Mouse (Mus musculus) heart, adult 9 months (tissue): ENCODE data around the gene Tmem170b.

ENCODE experiments used
- DNase-seq, 2 experiments: peaks; one replicate each; pipeline ENCODE4 v3.0.0; 2022; ENCODE audit warnings: low spot score in 2 of 2

Gene Tmem170b

DNA sequence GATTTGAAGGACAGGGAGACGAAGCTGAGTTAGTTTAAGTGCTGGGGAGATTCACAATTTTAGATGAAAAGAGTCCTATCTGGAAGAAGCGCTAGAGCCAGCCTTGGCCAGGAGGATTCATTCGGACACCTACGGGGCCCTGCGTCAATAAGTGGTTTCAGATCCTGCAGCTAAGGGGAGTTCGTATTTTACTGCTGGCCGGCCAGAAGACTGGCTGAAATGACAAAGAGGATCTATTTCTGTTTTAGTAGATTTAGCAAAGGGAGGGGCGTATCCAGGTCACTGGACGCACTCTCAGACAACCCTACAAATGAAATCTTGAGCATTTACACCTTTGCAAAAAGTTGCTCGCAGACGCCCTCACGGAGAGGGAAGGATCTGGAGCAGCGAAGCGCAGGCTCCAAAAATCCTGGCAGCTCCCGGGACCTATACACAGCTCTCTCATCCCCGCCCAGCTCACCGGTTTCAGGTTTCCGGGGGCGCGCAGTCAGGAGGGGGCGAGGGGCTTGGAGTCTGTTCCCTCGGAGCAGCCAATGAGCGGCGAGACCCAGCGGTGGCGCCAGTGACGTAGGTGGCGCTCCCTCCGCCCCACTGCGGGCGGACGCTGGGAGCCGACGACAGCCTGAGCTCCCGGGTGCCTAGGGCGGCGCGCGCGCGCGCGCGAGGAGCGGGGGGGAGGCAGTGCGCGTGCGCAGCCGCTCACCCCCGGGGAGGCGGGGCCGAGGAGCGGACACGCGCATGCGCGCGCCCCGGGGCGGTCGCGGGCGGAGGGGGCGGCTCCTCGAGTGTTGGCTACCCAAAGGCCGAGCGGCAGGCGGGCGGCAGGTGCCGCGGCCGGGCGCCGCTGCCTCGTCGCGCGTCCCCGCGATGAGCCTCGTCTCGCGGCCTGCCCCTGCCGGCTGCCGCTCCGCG lies at the start of gene Tmem170b:
Tmem170b (plus strand) TSS at position 809 of the 912 bp plus-strand sequence.
- DNase-seq: peak; percentile 97 to 98

DNA sequence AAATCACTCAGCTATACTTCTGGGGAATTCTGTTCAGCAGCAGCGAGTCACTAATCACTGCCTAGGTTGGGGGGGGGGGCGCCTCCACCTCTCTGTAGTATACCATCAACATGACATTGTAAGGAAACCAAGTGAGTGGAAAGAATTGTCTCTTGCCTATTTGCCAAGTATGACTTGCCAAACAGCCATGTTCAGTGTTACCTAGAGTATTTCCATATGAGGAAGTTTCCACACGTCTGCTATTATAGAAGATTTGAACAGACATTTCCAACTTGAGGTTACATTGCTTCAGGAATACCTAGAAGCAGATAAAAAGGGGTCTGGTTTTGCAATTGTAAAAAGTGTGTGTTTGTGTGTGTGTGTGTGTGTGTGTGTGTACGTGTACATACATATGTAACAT lies 44.7 kb upstream of the Tmem170b start:
- no peak for DNase-seq

DNA sequence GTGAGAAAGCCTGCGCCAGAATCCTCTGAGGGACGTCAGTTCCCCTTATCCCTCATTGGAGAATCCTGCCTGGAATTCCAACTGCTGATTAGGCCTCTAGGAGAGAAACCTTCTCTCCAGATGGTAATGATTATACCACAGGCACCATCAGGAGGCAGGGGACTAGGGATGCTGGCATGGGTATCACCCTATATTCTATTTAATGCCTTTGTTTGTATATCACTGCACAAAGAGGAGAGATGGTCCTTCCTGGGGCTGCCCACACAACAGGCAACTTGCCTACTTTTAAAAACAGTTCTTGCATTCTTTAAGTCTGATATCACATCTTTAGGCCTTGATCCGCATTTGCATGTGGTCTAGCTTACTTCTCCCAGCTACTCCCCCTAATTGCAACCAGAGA lies 37.3 kb upstream of the Tmem170b start:
- DNase-seq: no peak

DNA sequence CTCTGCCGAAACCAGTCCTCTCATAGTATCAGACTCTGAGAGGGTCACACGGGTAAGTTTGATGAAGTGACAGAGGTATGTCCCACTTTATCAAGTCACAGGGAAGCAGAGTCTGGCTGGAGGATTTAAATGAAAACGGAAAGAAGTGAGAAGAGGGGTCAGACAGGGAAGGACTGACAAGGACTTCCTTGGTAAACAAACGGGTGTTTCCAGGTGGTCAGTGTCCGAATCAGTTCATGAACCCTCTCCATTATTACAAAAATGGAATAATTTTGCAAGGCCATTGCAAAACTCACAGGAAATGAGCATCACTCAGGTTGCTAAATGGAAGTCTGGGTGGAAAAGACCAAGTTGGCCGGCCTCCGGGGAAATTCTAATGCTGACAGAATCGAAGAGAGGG lies 36.8 kb upstream of the Tmem170b start:
- DNase-seq: no peak

DNA sequence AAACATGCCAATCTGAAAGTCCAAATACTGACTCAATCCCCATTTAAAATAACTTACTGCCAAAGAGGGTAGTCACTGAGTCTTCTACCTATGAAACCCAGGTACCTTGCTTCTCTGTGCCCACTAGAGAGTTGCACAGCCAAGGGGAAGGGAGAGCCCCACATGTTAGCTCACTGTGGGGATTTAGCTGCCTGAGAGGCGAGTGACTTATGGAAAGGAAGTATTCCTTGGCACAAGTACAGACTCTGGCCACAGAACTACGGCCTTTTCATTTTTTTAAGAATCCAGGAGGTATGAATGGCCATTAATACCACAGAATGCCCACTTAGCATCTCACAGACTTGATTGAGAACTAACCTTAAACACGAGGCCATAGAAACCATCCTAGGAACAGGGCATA lies 35.9 kb upstream of the Tmem170b start:
- no peak for DNase-seq

DNA sequence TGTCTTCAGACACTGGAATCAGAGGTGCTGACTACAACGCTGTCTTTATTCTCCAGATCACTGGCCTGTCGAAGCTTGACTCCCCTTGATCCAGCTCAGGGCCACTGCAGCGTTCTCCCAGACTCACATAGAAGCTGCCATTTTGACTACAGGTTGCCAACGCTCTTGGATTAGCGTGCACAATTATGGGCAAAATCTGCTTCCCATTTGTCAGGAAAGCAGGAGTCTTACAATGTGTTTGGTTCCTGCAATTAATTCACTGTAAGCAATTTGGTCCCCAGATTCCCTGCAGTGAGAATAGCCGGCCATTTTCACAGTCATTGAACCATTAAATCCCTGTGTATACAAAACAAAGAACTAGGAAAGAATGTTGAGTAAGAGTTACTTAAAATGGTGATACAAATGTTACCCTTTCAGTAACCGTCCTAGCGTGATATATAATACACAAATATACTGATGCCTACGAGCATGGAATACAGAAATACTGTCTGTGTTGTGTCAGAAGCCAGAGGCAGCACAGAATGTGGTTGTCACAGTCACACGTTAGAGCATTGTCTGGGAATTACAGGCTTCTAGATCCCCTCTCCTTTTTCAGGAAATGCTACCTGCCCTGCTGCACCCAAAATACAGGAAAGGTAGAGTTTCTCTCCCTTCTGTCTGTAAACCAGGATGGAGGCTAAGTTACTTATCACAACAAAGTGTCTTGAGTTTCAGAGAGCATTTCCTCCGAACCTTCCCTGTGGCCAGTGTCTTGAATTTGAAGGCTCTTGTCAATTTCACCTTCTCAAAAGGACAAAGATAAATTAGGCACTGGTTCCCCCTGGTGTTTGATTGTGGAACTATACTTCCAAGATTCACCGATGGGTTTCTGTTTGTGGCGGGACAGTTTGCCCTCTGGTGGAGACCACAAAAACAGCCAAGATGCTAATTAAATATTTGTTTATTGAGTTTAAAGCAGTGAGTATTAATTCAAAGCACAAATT lies 34.0 kb upstream of the Tmem170b start:
- DNase-seq: peak; percentile 67 to 91

DNA sequence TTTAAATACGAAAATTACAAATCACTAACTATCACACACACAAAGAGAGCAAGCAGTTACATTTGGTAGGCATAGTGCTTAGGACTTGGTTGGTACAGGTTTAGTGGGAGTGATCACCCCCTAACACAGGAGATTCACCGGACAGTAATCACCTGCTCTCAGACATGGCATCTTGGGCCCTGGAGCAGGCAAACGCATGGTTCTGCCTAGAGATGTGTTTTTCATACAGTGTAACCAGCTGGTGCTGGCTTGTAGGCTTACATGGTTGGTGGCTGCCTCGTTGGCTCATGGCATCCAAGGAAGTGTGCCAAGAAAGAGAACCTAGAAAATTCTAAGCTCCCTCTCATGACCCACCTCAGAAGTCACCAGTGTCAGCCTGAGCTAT lies 33.4 kb upstream of the Tmem170b start:
- DNase-seq: no peak

DNA sequence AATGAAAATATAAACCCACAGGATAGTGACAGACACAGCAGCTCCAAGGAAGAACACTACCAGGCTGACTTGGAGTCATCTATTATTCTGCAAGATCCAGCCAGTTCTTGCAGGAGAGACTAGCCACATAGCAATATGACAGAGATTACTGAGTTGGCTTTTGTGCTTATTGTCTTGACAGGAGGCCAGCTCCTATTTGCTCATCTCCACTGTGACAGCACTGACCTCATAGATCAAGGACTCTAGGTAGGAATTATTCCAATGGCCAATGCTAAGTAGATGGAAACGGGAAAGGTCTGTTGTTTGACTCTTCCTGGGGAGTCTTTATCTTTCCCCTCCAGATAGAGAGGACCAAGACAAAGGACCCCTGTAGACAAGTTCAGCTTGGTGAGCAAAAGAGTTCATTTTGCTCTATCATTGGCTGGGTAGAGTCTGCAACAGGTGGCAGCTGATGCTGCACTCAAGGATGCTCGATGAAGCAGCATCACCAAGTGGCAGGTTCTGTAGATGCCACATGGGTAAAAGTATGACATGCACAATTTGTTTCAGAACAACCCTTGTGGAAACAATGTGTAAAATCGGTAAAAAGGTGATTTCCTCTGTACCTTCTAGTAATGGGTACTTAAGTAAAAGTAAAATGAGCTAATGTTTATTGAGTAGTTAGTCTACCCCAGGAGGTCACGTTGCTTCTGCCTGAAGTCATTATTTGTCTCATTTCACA lies 32.4 kb upstream of the Tmem170b start:
- DNase-seq: no peak

DNA sequence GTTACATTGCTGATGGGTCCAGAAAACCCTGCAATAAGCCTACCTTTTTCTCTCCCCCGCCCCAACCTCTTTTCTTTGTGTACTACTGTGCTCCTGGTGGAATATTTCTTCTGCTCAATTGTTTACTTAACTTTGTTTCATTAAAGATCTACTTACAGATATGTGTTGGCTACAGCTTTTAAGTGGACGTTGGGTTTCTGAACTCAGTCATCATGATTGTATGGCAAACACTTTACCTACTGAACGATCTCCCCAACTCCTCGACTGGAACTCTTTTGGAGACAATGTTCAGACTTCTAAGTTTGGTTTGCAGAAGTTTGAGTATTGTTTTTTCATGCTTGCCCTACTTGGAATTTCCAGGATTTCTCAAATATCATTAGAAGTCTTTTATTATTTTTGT lies 24.6 kb upstream of the Tmem170b start:
- no peak for DNase-seq

DNA sequence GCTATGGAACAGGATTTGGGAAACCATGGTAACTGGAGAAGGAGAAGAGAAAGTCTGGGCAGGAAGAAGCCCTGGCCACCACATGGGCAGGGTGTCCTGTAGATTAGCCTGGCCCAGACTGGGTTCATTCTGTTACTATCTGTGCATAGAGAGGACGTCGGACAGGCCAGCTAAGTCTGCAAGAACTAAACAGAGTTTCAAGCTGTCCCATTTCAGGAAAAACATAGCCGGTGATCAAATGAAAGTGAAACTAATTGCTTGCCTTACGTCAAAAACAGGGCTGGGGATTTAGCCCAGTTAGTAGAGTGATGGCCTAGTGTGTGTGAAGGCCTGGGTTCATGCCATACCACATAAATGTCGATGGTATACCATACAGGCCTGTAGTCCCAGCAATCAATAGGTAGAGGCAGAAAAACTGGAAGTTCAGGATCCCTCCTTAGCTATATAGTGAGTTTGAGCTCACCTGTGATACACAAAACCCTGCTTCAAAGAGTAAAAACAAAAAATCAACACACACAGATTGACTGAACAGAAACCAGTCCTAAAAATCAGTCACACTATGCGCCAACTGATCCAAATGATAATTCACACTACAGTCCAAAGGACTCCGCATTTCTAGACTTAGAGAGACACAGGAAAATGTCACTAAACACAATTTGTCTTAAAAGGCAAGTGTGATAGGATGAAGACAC lies 21.9 kb upstream of the Tmem170b start:
- DNase-seq: peak; percentile 42 to 48

DNA sequence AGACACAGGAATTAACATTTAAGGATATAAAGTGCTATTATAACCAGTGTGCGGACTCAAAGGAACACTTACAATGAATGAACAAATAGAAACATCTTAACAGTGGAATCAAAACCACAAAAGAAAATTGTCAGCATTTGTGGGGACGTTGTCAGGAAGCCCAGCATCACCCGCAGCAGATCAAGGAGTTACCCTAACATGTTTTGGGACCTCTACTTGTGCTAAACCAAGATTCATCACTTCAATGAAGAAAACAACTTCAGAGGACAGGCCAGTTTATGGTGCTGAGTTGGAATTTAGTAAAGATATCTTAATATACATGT lies 21.4 kb upstream of the Tmem170b start:
- DNase-seq: no peak

DNA sequence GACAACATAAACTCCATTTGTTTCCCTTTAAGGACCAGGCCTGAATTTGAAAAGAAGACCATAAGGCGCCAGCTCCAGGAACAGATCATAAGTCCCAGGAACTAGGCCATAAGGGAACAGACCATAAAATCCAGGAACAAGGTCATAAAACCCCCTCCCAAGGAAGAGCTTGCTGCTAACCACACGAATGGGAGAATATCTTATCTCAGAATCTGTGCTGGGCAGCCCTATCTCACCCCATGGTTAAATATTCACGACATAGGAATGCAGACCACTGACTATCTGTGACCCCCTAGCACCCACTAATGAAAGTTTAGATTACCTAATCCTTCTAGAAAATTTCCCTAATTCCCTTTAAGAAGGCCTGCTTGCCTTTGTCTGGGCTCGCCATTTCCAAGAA lies 20.8 kb upstream of the Tmem170b start:
- DNase-seq: no peak

DNA sequence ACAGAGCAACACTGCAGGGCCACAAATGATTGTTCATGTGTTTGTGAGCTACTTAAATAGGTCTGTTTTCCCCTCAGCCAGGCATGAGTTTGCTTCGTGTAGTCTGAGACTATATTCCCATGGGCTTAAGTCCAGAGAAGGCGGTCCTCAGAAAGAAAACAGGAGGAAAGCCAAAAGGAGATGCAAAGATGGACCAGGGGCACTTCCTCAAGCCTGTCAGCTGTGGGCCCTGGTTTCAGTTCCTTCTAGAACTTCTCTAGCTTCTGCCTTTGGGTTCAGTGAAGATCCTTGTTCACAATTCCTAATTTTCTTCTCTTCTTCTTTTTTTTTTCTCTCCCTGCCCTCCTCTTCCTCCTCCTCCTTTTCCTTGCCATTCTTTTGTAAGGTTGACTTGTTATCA lies 9.0 kb upstream of the Tmem170b start:
- DNase-seq: peak in 1 of 2 experiments; percentile 37

DNA sequence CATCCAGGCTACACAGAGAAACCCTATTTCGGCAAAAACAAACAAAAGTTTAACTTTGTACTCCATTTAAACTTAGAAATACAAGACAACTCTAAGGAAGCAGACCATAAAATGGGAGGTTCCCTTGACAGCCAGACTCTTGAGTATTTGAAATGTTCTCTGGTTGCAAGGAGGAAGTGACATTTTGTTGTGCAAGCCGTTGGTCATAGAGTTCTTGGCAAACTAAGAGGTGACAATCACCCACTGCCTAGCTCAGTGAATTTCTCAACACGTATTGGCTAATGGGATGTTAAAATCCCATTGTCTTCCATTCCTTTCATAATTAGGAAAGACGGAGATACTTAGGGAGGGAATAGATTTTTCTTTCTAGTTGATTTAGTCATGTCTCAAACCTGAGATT lies 5.7 kb upstream of the Tmem170b start:
- DNase-seq: peak; percentile 19 to 46

DNA sequence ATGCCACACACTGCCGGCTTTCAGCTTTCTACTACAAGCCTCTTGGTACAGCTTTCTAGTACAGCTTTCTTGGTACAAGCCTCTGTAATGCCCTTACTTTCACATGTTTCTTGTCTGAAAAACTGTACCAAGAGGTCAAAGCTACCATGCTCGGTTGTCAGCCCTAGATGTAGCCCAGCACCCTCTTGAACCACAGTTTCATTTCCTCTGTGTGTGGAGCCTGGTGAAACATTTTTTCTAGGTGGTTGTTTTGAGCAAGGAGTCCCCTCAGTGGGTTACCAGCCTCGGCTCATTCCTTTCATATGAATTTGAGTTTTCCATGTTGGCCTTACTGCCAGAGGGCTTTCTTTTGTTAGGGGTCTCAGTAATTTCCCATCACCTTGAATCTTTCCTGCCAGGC lies 4.7 kb upstream of the Tmem170b start:
- DNase-seq: no peak

DNA sequence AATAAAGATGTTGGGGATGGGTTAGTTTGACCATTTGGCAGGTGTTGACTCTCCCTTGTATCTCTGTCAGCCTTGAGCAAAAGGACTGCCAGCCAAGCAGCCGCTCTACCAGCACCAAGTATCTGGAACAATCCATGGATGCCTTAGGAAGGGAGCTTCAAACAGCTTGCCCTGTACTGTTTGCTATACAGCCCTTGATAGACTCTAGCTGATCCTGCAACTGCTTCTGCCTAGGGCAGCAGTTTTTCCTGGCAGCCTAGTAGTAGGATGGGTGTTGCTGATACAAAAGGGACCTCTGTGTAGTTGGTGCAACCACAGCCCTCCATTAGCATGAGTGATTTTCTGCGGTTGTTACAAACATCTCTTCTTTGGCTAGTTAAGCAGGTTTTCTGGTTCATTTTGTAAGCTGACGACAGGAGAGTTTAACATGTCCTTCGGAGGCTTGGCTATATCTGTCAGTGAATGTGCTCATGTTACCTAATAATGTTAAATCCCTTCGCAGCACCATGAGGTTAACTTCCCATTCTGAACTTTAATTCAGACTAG lies 1.7 kb upstream of the Tmem170b start:
- no peak for DNase-seq

DNA sequence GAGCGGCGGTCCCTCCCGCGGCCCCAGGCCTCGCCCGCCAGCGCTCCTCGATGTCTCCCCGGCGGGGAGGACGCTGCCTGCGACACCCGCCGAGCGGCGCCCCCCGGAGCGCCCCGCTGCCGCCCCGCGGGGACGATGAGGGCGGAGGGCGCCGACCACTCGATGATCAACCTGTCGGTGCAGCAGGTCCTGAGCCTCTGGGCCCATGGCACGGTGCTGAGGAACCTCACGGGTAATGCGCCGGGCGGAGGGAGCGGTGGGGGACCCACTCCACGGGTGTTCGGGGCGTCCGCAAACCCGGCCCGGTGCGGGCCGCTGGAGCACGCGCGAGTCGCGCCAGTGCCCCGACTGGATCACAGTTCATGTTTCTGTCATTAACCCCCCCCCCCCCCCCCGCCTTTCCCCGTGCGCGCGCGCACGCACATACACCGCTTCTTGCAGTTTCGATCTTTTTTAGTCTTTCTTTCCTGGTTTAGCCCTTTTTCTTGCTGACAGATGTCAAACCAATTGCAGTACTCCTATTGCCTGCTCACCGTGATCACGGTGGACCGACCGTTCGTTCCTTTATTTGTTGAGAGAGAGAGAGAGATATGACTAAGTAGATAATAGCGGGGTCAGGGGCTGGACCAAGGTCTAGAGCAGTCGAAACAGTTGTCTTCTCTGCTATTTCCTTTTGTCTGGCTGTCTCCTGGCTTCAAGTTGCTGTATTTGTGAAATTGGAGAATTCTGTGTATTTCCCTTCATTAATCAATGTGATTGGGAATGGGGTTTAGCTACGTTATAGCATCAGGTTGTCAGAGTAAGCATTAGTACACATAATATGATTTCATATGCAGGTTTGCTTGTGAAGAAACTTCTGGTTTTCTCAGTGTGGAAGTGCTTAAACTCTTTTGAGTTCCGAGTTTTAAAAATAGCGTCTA lies 634 bp downstream of the Tmem170b start:
- DNase-seq: peak; percentile 55 to 60

DNA sequence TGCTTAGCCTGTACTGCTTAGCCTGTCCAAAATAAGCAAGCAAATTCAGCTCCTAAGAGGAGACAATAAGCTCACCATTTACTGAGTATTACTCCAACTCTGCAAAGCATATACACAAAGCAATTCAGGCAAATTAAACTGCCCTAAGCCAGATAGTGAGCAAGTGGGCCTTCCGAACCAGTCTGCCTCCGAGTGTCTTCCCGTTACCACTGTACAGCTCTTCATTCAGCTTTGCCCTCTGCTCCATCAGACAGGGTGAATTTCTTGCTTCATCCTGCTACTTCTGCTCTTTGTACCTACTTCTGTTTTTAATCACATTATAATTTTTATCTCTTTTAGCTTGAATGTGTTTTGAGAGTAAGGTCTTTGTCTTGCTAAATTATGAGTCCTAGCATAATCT lies 1.9 kb downstream of the Tmem170b start:
- DNase-seq: no peak

DNA sequence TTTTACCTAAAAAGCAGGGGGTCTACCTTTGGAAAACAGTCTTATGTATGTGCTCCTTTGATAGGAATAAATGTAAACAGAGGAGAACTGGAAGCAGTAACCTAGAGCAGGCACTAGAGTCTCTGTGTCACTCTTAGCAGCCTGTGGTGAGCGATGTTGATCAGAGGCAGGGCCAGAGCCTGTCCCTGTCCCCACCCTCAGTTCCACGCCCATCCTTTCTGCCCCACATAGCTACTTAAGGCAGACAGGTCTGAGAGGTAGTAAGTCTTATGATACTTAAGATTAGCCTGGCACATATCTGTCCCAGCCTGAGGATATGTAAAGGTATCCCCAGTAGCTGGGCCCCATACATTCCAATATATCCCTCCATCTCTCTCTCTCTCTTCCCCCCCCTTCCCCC lies 2.9 kb downstream of the Tmem170b start:
- DNase-seq: no peak

DNA sequence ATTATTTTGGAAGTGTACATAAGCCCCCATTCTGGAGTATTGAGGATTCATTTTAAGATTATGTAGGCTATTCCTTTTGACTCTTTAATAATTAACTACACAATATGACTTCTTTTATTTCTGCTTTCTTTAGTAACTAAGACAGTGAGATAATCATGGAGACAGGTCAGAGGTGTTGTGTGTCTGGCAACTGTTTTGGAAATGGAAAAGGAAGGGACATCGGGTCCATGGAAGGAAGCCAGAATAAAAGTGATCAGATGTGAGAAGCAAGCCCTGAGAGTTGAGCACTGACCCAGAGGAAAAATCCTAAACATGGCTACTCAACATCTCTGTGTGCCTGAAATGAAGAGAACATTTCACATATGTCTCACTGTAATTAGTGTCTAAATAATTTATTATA lies 5.3 kb downstream of the Tmem170b start:
- DNase-seq: no peak
